Mouse (Mus musculus) neutrophil, adult 59 days (primary cell): Measurements from ENCODE around the gene AU021092. TPM values are rescaled to one million over a fixed set of nuclear protein-coding genes. Genes with fewer than 3 reads are reported as not detected.

ENCODE experiments used
- total RNA-seq, 2 experiments: library from RNA; stranded (reverse); gene quantifications; 1 replicate in 1 of 2; 2 replicates in 1 of 2; pipeline ENCODE4 v1.2.4; 2023

Gene AU021092
- not detected for total RNA-seq

GRCm38 (mm10) chr16:5222140-5222539 lies at the start of gene AU021092:
Gene AU021092 (minus strand): TSS chr16:5222299.

DNA sequence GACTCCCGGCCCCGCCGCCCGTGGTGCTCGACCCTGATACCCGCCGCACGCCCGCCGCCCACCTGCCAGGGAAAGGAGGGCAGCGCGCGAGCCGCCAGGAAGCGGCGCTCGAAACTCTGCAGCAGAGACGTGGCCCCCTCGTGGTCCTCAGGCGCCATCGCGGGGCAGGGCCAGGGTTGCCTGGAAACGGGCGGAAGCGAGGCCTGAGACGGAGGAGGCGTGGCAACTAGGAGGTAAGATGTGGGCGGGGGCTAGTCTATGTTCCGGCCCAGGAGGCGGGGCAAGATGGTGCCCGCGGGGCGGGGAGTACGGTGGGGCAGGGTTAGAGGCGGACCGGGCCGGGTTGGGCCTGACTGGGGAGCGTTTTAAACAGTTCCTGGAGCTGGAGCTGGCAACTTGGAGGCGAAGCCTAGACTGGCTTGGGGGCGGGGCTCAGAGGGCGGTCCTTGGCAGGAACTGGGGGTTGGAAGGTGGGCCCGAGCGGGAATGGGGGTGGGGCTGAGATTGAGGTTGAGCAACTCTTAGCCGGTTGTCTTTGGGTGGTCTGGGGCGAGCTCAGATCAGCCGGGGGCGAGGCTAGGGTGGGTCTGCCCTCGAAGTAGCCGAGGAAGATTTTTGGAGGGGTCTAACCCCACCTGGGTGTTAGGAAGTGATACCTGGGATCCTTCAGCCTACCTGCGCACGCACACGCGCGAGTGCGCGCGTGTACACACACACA lies 33.8 kb upstream of the AU021092 start, which contains the start of gene Eef2kmt:
Gene Eef2kmt, minus strand, starts transcription at position 205 of the 718 bp plus-strand sequence.

GRCm38 (mm10) chr16:5233418-5234313 lies 11.6 kb upstream of the AU021092 start, which contains the start of gene Alg1:
Gene Alg1 (plus strand): TSS chr16:5233621.

GRCm38 (mm10) chr16:5203668-5204433 lies 18.2 kb downstream of the AU021092 start, which contains the start of gene Nagpa:
Gene Nagpa (minus strand): TSS chr16:5204012.

Other genes starting within 250 kb of the AU021092 start
- gene Sept12, start 224.4 kb downstream of the AU021092 start, total RNA-seq = not detected
- gene Smim22, start 215.0 kb downstream of the AU021092 start, total RNA-seq = not detected
- gene Rogdi, start 208.7 kb downstream of the AU021092 start, total RNA-seq = 100 to 1,000 TPM; 232 to 265 TPM
- gene Glyr1, start 172.4 kb downstream of the AU021092 start, total RNA-seq = 100 to 1,000 TPM; 142 to 143 TPM
- gene Ubn1, start 172.2 kb downstream of the AU021092 start, total RNA-seq = 10 to 100 TPM; 68.3 to 82.6 TPM
- gene Ppl, start 89.9 kb downstream of the AU021092 start, total RNA-seq = under 1 TPM in 1 of 2 experiments, not detected in 1; 0.18 TPM
- not detected for gene Sec14l5, start 75.2 kb downstream of the AU021092 start, total RNA-seq
- gene Nagpa, start 18.3 kb downstream of the AU021092 start, total RNA-seq = 10 to 100 TPM; 30.3 to 37.4 TPM
- 10 to 100 TPM; 10.6 to 17.9 TPM for gene Alg1, start 11.3 kb upstream of the AU021092 start, total RNA-seq
- 1 to 10 TPM; 4.1 to 5.4 TPM for gene Eef2kmt, start 33.7 kb upstream of the AU021092 start, total RNA-seq